Mouse (Mus musculus) right cerebral cortex, postnatal 10 days (tissue): ENCODE data around the gene Hist1h4h.
"Not testable (repeated sequence)": the region's sequence is repeated elsewhere in the genome, so short reads cannot be mapped to it uniquely, and the experiment has no call there.

Source experiments
- DNase-seq, 2 experiments: peaks; one replicate each; pipeline ENCODE4 v3.0.0; 2021; ENCODE audit warnings: low spot score in 2 of 2

Gene Hist1h4h

DNA sequence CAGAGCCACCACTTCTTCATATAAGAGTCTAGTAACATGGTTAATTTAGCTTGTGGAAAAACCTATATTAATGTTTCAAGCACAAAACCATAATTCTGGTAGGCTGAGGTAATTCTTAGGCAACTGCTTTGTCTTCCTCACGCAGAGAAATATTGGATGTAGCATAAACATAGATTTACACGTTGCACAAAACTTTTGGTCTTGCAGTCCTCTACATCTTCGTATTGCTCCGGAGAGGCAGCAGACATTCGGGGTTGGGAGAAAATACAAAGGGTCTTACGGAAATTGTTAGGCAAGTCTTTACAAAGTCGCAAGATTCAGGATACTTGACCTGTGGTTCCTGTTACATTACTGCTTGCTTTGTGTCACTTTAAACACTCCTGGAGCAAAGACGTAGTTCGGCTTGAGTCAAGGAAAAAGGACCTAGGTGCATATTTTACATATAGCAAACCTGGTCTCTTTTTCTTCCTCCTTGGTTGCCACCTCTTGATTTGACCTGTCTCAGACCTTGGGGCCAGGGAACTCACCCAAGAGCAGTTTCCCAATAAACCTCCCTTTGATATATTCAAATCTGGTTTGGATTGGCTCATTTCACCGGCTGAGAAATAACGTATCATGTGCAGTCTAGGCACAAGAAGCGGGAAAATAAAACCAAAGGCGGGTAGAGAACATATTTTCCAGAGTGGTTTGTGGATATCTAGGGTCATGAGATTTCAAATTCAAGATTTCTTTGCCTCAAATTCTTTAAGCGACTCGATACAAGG is 3.7 kb downstream of the Hist1h4h start:
- DNase-seq: peak in 1 of 2 experiments; percentile 48

DNA sequence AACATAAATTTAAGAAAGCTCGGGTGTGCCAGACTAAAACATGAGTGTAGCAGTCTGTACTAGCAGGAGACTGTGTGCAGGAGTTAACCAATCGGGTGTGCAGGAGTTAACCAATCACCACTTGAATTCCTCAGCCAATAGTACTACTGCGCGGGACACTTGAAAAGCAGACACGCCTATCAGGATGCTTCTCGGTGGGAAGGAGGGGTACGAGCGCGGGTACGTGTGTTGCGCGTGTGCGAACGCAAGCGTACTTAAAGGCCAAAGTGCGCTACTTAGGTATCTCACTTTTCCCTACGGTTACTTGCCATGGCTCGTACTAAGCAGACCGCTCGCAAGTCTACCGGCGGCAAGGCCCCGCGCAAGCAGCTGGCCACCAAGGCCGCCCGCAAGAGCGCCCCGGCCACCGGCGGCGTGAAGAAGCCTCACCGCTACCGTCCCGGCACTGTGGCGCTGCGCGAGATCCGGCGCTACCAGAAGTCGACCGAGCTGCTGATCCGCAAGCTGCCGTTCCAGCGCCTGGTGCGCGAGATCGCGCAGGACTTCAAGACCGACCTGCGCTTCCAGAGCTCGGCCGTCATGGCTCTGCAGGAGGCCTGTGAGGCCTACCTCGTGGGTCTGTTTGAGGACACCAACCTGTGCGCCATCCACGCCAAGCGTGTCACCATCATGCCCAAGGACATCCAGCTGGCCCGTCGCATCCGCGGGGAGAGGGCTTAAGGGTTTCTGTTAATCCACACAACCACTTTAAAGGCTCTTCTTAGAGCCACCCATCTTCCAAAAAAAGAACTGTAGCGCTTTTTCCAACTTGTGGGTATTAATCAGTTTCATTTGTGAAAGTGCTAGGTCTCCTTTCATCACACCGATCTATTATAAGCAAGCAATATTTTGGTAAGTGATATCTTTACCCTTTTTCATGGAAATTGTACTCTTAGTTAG is 4.6 kb downstream of the Hist1h4h start, which contains the start of gene Hist1h3g:
Gene Hist1h3g (plus strand): TSS at position 286 of the 939 bp plus-strand sequence.
- peak; percentile 96 to 98 for DNase-seq

DNA sequence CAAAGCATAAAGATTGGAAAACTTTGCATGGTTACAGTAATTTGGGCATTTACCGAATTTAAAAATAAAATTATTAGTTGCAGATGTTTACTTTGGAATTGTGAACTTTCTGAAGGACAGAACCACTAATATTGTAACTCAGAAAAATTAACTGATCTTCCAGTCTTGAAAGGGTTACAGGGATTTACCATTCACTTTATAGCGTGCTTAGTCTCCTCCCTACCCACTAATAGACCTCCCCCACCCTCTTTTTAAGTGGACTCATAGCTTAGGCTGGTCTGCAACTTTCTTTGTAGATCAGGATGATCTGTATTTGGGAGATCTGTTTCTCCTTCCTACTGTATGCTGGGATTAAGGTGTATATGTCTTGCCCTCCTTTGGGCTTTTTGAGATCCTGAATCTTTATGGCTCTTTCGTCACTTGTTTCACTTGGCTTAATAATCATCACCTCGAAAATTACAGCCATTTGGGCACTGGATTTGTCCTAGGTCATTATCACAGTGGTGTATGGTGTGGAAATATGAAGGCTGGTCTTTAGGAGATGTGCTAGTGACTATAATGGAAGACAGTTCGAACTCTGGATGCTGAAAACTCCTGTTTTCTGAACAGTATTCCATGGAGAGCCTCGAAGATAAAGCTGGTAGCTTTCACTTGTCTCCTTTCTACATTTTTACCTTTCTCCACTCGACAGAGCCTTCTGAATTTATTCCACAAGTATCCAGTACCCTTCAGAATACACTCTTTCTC is 5.4 kb downstream of the Hist1h4h start:
- no peak for DNase-seq

DNA sequence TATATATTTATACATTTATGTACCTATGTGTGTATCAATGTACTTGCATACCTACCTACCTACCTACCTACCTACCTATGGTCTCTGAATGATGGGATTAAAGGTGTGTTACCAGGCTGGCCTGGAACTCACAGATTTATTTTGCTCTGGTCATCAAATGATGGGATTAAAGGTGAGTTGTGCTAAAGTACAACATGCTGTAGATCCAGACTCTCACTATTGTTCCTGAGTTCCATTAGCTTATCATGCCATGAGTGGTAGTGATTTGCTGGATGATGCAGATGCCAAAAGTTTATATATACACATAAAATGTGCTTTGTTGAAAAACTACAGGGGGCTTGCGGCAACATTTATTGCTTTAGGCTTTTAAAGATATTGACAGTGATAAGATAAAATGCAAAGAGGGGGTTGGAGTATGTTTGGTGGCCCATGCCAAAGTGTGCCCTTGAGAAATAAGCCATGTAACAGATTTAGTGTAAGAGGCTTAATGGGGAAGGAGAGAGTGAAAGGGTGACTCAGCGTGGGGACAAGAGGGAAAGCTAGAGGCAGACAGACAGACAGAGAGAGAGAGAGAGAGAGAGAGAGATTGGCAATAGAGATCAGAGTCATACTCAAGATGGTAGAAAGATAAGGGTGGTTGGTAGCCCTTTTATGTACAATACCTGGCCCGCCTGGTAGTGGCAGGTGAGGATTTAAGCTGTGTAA is 6.3 kb downstream of the Hist1h4h start:
- DNase-seq: no peak

DNA sequence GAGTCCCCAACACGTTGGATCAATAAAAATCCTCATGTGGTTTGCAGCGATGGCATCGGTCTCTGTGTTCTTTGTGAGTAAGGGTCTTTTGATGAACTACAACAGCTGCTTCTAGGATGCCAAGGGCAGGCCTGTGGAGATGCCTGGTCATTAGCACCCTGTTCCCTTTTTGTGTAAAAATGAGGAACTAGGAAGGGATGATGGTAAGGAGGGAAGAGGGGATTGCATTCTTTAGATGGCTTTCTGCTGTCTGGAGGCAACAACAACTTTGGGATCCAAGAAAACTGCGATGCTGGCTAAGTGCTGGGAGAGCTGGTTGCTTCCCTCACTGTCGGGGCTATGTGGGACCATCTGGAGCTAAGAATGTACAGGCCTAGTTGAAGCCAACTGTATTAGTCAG is 7.4 kb downstream of the Hist1h4h start:
- no peak for DNase-seq

DNA sequence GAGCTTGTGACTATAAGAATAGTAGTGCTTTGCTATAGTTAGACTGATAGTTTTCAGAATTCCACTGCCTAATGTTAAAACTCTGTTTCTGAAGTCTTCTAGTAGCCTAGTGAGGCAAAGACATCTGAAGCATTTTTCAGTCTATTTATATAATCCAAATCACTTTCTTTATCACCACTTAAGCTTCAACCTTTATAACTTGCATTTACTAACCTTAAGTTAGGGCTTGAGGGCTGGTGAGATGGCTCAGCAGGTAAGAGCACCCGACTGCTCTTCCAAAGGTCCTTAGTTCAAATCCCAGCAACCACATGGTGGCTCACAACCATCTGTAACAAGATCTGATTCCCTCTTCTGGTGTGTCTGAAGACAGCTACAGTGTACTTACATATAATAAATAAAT is 9.0 kb downstream of the Hist1h4h start:
- DNase-seq: not testable (repeated sequence)

DNA sequence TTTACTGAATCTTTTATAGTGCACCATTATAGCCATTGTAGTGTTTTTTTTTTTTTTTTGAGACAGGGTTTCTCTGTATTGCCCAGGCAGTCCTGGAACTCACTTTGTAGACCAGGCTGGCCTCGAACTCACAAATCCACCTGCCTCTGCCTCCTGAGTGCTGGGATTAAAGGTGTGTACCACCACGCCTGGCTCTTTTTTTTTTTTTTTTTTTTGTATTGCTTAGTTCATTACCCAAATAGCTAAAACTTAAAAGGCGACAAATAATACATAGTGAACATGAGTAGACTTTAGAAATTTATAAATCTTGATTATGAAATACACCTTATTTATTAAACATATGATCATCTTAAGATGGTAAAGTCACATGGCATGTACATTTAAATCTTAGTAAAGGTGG is 10.6 kb downstream of the Hist1h4h start:
- no peak for DNase-seq

DNA sequence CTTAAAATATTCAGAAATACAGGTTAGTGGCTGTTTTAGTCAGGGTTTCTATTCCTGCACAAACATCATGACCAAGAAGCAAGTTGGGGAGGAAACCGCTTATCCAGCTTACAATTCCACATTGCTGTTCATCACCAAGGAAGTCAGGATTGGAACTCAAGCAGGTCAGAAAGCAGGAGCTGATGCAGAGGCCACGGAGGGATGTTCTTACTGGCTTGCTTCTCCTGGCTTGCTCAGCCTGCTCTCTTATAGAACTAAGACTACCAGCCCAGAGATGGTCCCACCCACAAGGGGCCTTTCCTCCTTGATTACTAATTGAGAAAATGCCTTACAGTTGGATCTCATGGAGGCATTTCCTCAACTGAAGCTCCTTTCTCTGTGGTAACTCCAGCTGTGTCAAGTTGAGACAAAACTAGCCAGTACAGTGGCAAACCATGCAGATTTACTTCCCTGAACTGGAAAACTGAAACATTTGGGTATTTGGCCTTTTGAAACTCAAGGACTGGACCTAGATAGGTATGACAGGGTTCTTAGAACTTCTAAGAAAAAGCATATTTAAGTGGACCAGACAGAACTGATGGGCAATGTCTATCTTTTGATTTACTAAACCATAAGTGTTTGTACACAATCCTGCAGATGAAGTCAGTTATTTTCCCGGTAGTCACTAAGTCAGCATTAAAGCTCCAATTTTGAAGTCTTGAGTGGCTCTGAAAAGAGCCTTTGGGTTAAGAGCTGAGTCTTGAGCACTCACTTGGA is 11.6 kb downstream of the Hist1h4h start:
- not testable (repeated sequence) for DNase-seq

DNA sequence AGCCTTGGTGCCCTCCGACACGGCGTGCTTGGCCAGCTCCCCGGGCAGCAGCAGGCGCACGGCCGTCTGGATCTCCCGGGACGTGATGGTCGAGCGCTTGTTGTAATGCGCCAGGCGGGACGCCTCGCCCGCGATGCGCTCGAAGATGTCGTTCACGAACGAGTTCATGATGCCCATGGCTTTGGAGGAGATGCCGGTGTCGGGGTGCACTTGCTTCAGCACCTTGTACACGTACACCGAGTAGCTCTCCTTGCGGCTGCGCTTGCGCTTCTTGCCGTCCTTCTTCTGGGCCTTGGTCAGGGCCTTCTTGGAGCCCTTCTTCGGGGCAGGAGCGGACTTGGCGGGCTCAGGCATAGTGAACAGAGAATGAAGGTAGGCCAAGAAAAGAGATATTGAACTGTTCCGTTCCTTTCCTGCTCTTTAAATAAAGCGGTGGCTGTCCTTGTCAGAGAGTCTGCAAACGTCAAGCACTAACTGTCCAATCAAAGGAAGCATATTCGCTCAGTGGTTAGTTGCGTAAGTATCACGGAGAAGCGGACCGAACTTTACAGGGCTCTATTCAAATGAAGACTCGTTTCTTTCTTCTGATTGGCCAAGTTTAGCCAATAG is 12.3 kb downstream of the Hist1h4h start, which contains the start of gene Hist1h2bh:
Gene Hist1h2bh (minus strand): TSS at position 394 of the 609 bp plus-strand sequence.
- peak; percentile 80 to 93 for DNase-seq

DNA sequence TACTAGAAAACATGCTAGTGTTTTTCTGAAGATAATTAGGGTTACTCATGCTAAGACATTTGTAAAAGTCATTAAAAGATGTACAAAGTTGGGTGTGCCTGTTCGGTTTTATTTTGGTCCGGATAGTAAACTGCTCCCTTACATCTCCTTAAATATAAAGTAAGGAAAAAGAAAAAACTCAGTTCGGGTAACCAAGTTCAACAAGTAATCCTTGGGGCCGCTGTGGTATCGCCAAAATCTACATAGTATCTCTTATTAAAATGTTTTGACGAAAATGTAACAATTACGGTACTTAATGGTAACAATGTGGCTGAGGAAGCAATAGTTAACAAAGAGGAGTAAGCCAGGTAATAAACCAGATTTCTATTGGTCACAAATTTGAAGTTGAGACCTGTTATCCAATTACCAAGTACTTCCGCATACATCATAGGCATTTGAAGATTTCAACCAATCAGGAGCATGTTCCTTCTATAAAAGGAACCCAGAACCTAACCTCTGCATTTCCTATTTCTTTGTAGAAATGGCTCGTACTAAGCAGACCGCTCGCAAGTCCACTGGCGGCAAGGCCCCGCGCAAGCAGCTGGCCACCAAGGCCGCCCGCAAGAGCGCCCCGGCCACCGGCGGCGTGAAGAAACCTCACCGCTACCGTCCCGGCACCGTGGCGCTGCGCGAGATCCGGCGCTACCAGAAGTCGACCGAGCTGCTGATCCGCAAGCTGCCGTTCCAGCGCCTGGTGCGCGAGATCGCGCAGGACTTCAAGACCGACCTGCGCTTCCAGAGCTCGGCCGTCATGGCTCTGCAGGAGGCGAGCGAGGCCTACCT is 13.3 kb downstream of the Hist1h4h start, which contains the start of gene Hist1h3f:
Gene Hist1h3f (plus strand): TSS at position 88 of the 822 bp plus-strand sequence.
- peak; percentile 66 to 82 for DNase-seq

DNA sequence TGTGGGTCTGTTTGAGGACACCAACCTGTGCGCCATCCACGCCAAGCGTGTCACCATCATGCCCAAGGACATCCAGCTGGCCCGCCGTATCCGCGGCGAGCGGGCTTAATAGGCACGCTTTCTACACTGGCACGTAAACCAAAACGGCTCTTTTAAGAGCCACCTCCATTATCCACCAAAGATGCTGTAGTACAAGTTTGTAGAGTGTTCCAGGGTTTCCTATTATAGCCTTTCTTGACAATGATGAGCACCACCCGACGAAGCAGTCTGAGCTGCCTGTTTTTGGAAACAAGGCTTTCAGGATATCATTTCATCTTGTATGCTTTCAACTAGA is 13.9 kb downstream of the Hist1h4h start:
- DNase-seq: not testable (repeated sequence)

DNA sequence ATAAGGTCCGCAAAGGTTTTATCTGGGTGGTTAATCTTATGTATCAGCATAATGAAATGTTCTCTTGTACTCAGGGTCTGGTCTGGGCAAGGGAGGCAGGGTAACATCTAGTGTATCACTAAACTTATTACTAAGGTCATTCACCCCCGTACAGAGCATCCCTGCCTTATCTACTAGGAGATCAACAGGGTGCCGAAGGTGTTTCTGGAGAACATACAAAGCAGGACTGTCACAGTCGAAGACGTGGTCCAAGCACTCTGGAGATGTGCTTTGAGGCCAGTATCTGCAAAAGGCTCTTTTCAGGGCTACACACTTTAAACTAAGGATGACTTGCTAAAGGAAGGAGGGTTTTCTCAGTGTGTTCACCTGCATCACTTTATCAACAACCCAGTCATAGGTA is 15.8 kb downstream of the Hist1h4h start:
- DNase-seq: no peak

DNA sequence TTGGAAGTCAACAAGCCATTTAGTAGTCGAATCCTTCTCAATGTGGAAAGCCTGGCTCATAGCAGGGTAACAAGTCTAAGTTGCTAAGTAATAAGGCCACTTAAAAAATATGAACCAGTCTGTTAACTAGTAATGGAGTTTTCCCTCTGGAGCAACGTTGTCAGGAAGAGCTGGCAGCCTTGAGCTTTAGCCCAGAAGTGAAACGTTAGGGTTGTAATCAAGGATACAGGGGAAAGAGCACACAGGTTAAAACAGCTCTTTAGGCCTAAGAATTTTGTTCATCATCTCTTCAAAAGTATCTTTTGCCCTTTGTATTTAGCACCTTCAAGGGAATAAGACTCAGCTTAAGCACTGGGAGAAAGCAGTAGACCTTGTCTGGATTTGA is 19.9 kb downstream of the Hist1h4h start:
- DNase-seq: no peak

DNA sequence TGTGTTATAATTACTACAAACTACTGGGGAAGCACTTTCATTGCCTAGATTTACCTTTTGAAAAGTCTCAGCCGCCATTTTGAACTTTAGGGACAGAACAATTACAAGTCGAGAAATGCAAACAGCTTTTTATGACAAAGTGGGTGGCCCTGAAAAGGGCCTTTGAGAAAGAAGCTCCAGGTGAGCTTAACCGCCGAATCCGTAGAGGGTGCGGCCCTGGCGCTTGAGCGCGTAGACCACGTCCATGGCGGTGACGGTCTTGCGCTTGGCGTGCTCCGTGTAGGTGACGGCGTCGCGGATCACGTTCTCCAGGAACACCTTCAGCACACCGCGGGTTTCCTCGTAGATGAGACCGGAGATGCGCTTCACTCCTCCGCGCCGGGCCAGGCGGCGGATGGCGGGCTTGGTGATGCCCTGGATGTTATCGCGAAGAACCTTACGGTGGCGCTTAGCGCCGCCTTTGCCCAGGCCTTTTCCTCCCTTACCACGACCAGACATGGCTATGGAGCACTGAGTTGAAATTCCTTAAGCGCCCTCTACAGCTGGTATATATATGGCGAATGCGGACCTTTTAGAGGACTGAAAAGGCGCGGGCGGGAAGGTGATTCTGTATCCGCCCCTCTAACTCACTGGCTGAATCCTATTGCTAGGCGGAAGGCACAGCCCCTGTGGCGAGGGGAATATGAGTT is 20.4 kb downstream of the Hist1h4h start, which contains the start of gene Hist1h4f:
Gene Hist1h4f (minus strand): TSS at position 503 of the 689 bp plus-strand sequence.
- peak; percentile 94 to 96 for DNase-seq

DNA sequence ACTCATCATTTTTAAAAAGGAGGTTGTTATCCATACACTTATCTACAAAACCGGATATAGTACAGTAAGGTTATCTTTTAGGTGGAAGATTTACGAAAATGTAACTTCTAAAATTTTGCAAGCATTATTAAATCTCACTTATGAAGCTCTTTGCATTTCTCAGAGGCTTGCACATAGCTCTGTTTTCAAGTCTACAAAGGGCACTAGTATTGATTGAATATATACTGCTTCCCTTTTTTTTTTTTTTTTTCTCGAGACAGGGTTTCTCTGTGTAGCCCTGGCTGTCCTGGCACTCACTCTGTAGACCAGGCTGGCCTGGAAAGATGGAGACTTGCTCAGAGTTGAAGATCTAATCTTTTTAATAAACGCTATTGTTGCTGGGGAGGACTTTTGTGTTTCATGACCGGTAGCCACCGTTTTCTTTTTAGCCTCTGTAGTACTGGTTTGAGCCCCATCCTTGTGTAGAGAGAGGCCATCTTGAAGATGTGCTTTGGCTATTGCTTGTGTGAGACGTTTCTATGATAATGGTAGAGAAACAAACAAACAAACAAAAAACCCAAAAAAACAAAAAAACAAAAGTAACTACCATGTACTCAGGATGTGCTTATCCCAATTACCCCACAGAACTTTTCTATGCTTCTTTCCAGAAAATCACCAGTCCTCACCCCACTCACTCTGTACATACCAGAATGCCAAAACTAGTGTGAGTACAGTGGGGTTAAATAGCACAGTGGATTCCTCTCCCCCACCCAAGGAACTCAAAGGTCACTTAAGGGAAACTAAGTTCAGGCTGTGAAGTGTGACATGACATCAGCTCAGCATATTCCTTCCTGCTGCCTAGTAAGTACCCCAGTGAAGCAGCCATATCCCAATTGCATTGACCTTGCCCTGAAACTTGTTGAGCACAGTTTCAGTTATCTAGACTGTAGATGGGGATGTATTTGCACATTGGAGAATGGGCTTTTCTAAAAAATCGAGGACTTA is 21.4 kb downstream of the Hist1h4h start:
- no peak for DNase-seq

DNA sequence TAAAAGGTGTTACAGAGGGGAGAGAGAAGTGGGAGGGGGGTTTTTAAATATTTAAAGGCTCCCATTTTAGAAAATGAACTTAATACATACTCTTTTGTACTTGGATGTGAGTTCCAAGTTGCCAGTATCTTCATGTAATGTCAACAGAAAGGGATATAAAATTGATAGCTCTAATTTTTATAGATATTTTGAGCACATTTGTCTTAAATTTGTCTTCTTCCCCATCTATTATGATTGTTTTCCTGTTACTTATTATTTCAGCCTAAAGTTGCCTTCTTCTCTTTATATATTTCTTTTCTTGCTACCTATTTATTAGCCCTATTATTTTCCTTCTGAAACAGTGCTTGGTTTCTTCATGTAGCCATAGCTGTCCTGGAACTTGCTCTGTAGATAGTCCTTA is 22.1 kb downstream of the Hist1h4h start, which contains the start of gene Hist1h1d:
Gene Hist1h1d (plus strand): TSS at position 301 of the 400 bp plus-strand sequence.
- DNase-seq: no peak

DNA sequence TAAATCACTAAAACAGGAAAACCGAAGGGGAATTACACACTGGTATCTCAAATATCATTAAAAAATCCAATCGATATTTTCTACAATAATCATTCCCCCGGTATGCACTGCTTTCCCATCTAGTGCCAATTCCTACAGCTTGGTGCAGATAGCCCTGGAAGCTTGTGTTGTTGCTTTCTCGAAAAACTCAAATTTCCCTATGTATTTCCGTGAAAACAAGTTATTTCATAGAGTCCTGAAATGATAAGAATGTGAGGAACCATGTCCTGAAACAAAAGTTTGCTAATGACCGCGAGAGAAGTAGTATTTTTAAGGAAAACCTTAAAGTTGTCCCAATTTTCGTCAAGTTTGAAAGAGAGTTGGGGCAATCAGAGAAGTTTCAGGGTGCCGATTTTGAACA is 23.5 kb downstream of the Hist1h4h start:
- DNase-seq: no peak
